Mouse (Mus musculus): ENCODE results near the gene Tcap. TPM values are rescaled to one million over a fixed set of nuclear protein-coding genes. Genes with fewer than 3 reads are reported as not detected.

Tcap gene
- polyA plus RNA-seq, 1 experiment from 2014 or later = 9.3 TPM

DNA sequence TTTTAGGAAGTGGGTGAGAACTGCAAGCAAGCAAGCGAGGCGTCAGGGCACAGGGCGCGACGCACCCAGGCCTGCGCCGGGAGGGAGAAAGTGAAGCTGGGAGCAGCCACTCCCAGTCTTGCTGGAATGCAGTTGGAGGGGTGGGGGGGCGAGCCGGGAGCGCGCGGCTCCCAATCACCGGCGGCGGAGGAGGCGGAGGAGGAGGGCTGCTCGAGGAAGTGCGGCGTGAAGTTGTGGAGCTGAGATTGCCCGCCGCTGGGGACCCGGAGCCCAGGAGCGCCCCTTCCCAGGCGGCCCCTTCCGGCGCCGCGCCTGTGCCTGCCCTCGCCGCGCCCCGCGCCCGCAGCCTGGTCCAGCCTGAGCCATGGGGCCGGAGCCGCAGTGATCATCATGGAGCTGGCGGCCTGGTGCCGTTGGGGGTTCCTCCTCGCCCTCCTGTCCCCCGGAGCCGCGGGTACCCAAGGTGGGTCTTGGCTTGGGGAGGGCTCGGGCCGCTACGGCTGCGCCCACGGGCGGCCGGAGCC, 28.7 kb downstream of the Tcap start, which contains the start of gene Erbb2:
Gene Erbb2, plus strand, starts transcription at position 198 of the 524 bp plus-strand sequence.
- Histone ChIP-seq H3K27ac (ENCODE audit: low read length) (peak within 1 kb of the TSS; percentile 99), H3K27me3 (ENCODE audit: control insufficient read depth, insufficient read depth, low read length) (no peaks in the 10 kb centered on the region), H3K36me3 (ENCODE audit: control insufficient read depth, insufficient read depth, low read length) (0 out of 2 replicates have a peak, but pooled peaks cover 3% of the 10 kb centered on the region), H3K9ac (ENCODE audit: low read length) (peak within 1 kb of the TSS; percentile 95), H3K4me3 (replicated peaks; ENCODE audit: low read length) (peak within 1 kb of the TSS; percentile 93), H3K4me2 (ENCODE audit: low read depth, low read length) (peak within 1 kb of the TSS; percentile 55), H3K4me1 (ENCODE audit: control insufficient read depth, insufficient read depth, low read length) (peaks cover 54% of the 10 kb centered on the region), H3K9me3 (replicated peaks; ENCODE audit: control insufficient read depth, low read length) (no peaks in the 10 kb centered on the region)
- WGBS = under 1% methylated on average over 44 of the region's 49 CpGs
- ATAC-seq (ENCODE audit: insufficient read depth, low FRiP score) = peak; percentile 87

DNA sequence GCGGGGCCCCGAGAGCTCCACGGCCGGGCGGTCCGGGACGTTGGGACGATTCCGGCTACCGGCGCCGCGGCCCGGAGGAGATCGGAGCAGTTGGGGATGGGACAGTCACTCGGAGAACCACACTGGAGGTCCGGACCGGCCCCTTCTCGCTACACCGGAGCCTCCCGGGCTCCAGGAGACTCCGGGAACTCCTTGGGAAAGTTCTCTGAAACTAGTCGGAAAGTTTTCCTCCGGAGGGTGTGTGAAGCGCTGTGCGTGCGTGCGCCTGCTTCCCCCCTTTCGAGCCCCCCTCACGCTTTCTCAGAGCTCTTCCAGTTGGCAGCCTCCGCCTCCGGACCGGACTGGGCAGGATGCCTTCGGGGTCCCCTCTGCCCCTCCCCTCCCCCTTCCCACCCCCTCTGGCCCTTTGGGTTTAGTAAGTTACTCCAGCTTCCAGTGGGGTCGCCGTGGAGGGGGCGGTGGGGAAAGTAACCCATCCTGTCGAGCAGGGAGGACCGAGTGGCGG, 29.2 kb downstream of the Tcap start:
- WGBS = under 1% methylated on average over 40 of the region's 40 CpGs
- Histone ChIP-seq H3K4me1 (ENCODE audit: control insufficient read depth, insufficient read depth, low read length) (peaks cover 59% of the 10 kb centered on the region), H3K4me3 (replicated peaks; ENCODE audit: low read length) (peak overlapping the region; percentile 93), H3K9me3 (replicated peaks; ENCODE audit: control insufficient read depth, low read length) (no peaks in the 10 kb centered on the region), H3K27me3 (ENCODE audit: control insufficient read depth, insufficient read depth, low read length) (no peaks in the 10 kb centered on the region), H3K4me2 (ENCODE audit: low read depth, low read length) (peak overlapping the region; percentile 55), H3K36me3 (ENCODE audit: control insufficient read depth, insufficient read depth, low read length) (0 out of 2 replicates have a peak, but pooled peaks cover 3% of the 10 kb centered on the region), H3K9ac (ENCODE audit: low read length) (peak overlapping the region; percentile 95), H3K27ac (ENCODE audit: low read length) (peak overlapping the region; percentile 99)
- ATAC-seq (ENCODE audit: insufficient read depth, low FRiP score) = peak; percentile 23

DNA sequence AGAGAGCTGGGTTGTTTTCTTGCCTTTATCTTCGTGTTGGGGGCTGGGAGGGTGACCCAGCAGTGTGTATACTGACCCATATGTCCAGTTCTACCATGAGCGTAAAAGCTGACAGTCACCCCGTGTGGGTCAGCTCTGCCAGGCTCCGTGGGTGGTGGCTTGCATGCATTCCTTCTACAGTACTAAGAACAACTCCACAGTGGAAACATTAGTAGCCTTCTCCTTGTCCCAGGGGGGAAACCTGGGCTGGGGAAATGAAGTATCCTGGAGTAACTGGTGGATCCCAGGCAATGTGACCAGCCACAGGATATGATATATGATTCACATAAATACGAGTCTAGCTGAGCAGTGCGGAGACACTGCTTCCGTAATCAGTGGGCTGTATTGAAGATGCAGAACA, 30.1 kb downstream of the Tcap start:
- ATAC-seq (ENCODE audit: insufficient read depth, low FRiP score) = no peak
- Histone ChIP-seq H3K4me1 (ENCODE audit: control insufficient read depth, insufficient read depth, low read length) (peaks cover 66% of the 10 kb centered on the region), H3K4me2 (ENCODE audit: low read depth, low read length) (peak overlapping the region; percentile 55), H3K4me3 (replicated peaks; ENCODE audit: low read length) (peak overlapping the region; percentile 93), H3K9me3 (replicated peaks; ENCODE audit: control insufficient read depth, low read length) (no peaks in the 10 kb centered on the region), H3K27ac (ENCODE audit: low read length) (peak overlapping the region; percentile 99), H3K36me3 (ENCODE audit: control insufficient read depth, insufficient read depth, low read length) (0 out of 2 replicates have a peak, but pooled peaks cover 3% of the 10 kb centered on the region), H3K9ac (ENCODE audit: low read length) (peak overlapping the region; percentile 95), H3K27me3 (ENCODE audit: control insufficient read depth, insufficient read depth, low read length) (no peaks in the 10 kb centered on the region)
- WGBS = 16% methylated on average over 7 of the region's 7 CpGs

DNA sequence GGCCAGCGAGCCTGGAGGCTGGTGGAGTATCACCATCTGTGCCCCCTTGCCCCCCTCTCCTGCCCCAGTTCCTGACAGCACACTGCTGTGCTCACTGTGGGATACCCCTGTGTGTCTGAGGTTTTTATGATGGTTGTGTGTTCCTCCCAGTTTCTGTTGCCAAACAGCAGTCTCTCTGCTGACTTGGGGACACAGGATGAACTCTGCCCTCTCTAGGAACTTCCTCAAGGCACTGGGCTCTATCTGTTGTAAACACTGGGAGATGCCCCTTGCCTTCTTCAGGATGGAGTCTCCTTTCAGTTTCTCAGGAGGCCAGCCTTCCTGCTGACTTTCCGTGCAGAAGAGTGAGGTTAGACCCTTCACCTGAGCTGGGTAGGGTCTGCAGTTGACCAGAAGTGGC, 30.6 kb downstream of the Tcap start:
- Histone ChIP-seq H3K9ac (ENCODE audit: low read length) (peak overlapping the region; percentile 95), H3K36me3 (ENCODE audit: control insufficient read depth, insufficient read depth, low read length) (0 out of 2 replicates have a peak, but pooled peaks cover 5% of the 10 kb centered on the region), H3K4me3 (replicated peaks; ENCODE audit: low read length) (peak overlapping the region; percentile 93), H3K27me3 (ENCODE audit: control insufficient read depth, insufficient read depth, low read length) (no peaks in the 10 kb centered on the region), H3K4me2 (ENCODE audit: low read depth, low read length) (peak overlapping the region; percentile 55), H3K4me1 (ENCODE audit: control insufficient read depth, insufficient read depth, low read length) (peaks cover 63% of the 10 kb centered on the region), H3K27ac (ENCODE audit: low read length) (peak overlapping the region; percentile 36), H3K9me3 (replicated peaks; ENCODE audit: control insufficient read depth, low read length) (no peaks in the 10 kb centered on the region)
- whole genome bisulfite sequencing = 13% methylated on average over 2 of the region's 2 CpGs
- ATAC-seq (ENCODE audit: insufficient read depth, low FRiP score) = no peak

- Histone ChIP-seq H3K27me3 (ENCODE audit: control insufficient read depth, insufficient read depth, low read length) (no peaks in the 10 kb centered on the region), H3K9me3 (replicated peaks; ENCODE audit: control insufficient read depth, low read length) (no peaks in the 10 kb centered on the region), H3K4me1 (ENCODE audit: control insufficient read depth, insufficient read depth, low read length) (peaks cover 46% of the 10 kb centered on the region), H3K9ac (ENCODE audit: low read length) (no peak overlapping the region; the same call in 1 of the 2 replicates), H3K36me3 (ENCODE audit: control insufficient read depth, insufficient read depth, low read length) (0 out of 2 replicates have a peak, but pooled peaks cover 5% of the 10 kb centered on the region), H3K27ac (ENCODE audit: low read length) (peak overlapping the region; percentile 82; the same call in 1 of the 2 replicates), H3K4me2 (ENCODE audit: low read depth, low read length) (peak overlapping the region; percentile 24; the same call in 1 of the 2 replicates), H3K4me3 (replicated peaks; ENCODE audit: low read length) (no peak overlapping the region)
- WGBS = 76% methylated on average over 1 of the region's 1 CpGs
- ATAC-seq (ENCODE audit: insufficient read depth, low FRiP score) = no peak
Observed at GRCm38 (mm10) chr11:98417074-98417473, 33.5 kb downstream of the Tcap start.

- Histone ChIP-seq H3K36me3 (ENCODE audit: control insufficient read depth, insufficient read depth, low read length) (peaks cover 10% of the 10 kb centered on the region; the same call in 1 of the 2 replicates), H3K4me3 (replicated peaks; ENCODE audit: low read length) (no peak overlapping the region), H3K9me3 (replicated peaks; ENCODE audit: control insufficient read depth, low read length) (no peaks in the 10 kb centered on the region), H3K27me3 (ENCODE audit: control insufficient read depth, insufficient read depth, low read length) (no peaks in the 10 kb centered on the region), H3K4me2 (ENCODE audit: low read depth, low read length) (peak overlapping the region; percentile 24; the same call in 1 of the 2 replicates), H3K4me1 (ENCODE audit: control insufficient read depth, insufficient read depth, low read length) (peaks cover 45% of the 10 kb centered on the region), H3K27ac (ENCODE audit: low read length) (peak overlapping the region; percentile 82), H3K9ac (ENCODE audit: low read length) (peak overlapping the region; percentile 30)
- WGBS = 45% methylated on average over 6 of the region's 6 CpGs
- ATAC-seq (ENCODE audit: insufficient read depth, low FRiP score) = no peak
Observed at GRCm38 (mm10) chr11:98418273-98418672, 34.7 kb downstream of the Tcap start.

- peak overlapping the region; percentile 57 for H3K9ac ChIP-seq (ENCODE audit: low read length)
- no peaks in the 10 kb centered on the region for H3K27me3 ChIP-seq (ENCODE audit: control insufficient read depth, insufficient read depth, low read length)
- peak overlapping the region; percentile 90 for H3K27ac ChIP-seq (ENCODE audit: low read length)
- H3K4me3 ChIP-seq (replicated peaks; ENCODE audit: low read length) = no peak overlapping the region
- WGBS = 68% methylated on average over 10 of the region's 10 CpGs
- H3K4me1 ChIP-seq (ENCODE audit: control insufficient read depth, insufficient read depth, low read length) = peaks cover 41% of the 10 kb centered on the region
- no peaks in the 10 kb centered on the region for H3K9me3 ChIP-seq (replicated peaks; ENCODE audit: control insufficient read depth, low read length)
- 0 out of 2 replicates have a peak overlapping the region, but pooled peaks have one; percentile 24 for H3K4me2 ChIP-seq (ENCODE audit: low read depth, low read length)
- ATAC-seq (ENCODE audit: insufficient read depth, low FRiP score) = peak; percentile 41; the same call in 1 of the 2 replicates
- H3K36me3 ChIP-seq (ENCODE audit: control insufficient read depth, insufficient read depth, low read length) = peaks cover 10% of the 10 kb centered on the region; the same call in 1 of the 2 replicates
Observed at GRCm38 (mm10) chr11:98418939-98419547, 35.4 kb downstream of the Tcap start.

GRCm38 (mm10) chr11:98426592-98426991, 43.0 kb downstream of the Tcap start:
- H3K36me3 ChIP-seq (ENCODE audit: control insufficient read depth, insufficient read depth, low read length) = peaks cover 17% of the 10 kb centered on the region; the same call in 1 of the 2 replicates
- H3K4me1 ChIP-seq (ENCODE audit: control insufficient read depth, insufficient read depth, low read length) = peaks cover 13% of the 10 kb centered on the region; the same call in 1 of the 2 replicates
- peak overlapping the region; percentile 88; the same call in 1 of the 2 replicates for H3K27ac ChIP-seq (ENCODE audit: low read length)
- H3K4me2 ChIP-seq (ENCODE audit: low read depth, low read length) = no peak overlapping the region
- H3K9ac ChIP-seq (ENCODE audit: low read length) = no peak overlapping the region
- H3K4me3 ChIP-seq (replicated peaks; ENCODE audit: low read length) = no peak overlapping the region
- H3K27me3 ChIP-seq (ENCODE audit: control insufficient read depth, insufficient read depth, low read length) = no peaks in the 10 kb centered on the region
- 91% methylated on average over 7 of the region's 7 CpGs for WGBS
- no peaks in the 10 kb centered on the region for H3K9me3 ChIP-seq (replicated peaks; ENCODE audit: control insufficient read depth, low read length)
- ATAC-seq (ENCODE audit: insufficient read depth, low FRiP score) = no peak

DNA sequence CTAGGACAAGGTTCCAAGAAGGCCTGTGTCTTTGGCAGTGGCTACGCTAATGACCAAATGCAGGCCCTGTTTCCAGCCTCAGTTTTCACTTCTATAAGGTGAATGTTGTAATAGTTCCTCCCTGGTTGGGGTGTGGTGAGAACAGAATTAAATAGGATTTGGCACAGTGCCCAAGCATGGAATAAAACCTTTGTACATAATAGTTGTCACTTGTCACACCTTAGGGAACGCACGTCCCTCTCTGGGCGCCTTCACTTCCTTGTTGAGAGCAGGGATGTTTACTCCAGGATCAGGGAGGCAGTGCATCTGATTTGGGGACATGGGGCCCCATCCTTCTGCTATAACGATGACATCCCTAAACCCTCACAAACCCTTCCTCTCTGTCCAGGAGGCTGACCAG, 44.8 kb downstream of the Tcap start:
- no peaks in the 10 kb centered on the region for H3K9me3 ChIP-seq (replicated peaks; ENCODE audit: control insufficient read depth, low read length)
- no peak overlapping the region; the same call in 1 of the 2 replicates for H3K9ac ChIP-seq (ENCODE audit: low read length)
- peaks cover 13% of the 10 kb centered on the region; the same call in 1 of the 2 replicates for H3K36me3 ChIP-seq (ENCODE audit: control insufficient read depth, insufficient read depth, low read length)
- H3K27me3 ChIP-seq (ENCODE audit: control insufficient read depth, insufficient read depth, low read length) = no peaks in the 10 kb centered on the region
- H3K4me3 ChIP-seq (replicated peaks; ENCODE audit: low read length) = no peak overlapping the region
- 0 out of 2 replicates have a peak overlapping the region, but pooled peaks have one; percentile 5 for H3K4me2 ChIP-seq (ENCODE audit: low read depth, low read length)
- peaks cover 13% of the 10 kb centered on the region; the same call in 1 of the 2 replicates for H3K4me1 ChIP-seq (ENCODE audit: control insufficient read depth, insufficient read depth, low read length)
- peak; percentile 77; the same call in 1 of the 2 replicates for ATAC-seq (ENCODE audit: insufficient read depth, low FRiP score)
- WGBS = 58% methylated on average over 5 of the region's 5 CpGs
- peak overlapping the region; percentile 88 for H3K27ac ChIP-seq (ENCODE audit: low read length)
